Mouse (Mus musculus) c-Kit-positive CD71-positive TER-119-positive erythroid progenitor cells, embryonic 14.5 days (primary cell): ENCODE results near the gene Zfp266.

Source experiments
- DNase-seq: peaks from one replicate; pipeline ENCODE4 v3.0.0-alpha.2; 2013; ENCODE audit warnings: low spot score

The Zfp266 gene

DNA sequence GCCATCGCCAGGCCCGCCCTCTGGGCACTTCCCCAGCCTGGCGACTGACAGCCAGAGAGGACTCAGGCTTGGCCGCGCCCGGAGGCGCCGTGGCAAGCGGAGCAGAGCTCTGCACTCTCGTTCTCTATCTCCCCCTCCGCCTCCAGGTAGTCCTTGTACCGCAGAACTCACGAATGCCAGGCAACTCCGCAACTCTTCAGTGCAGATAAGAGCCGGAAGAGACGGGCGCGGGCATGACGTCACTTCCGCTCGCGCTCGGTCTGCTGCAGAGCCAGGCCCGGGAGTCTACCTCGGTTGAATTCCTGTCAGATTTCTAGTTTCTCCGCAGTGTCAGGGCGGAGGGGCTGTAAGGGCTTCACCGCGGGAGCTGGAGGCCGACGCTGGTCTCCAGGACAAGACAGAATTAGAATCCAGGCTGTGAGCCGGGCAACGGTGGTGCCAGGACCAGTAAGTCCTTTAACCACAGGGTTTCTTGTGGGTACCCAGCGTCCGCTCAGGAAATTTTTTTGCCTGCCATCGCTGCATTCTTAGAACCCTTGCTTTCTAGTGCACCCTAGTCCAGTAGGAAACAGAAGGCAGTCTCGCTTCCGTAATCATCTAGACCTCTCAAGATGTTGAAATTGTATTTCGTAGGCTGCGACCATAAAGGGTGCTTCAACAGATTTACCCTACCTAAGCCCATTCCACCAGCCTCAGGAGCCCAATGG is 28.5 kb downstream of the Zfp266 start, which contains the start of gene Zfp426:
Gene Zfp426 (minus strand): TSS at position 220 of the 707 bp plus-strand sequence.
- DNase-seq = peak; percentile 93

DNA sequence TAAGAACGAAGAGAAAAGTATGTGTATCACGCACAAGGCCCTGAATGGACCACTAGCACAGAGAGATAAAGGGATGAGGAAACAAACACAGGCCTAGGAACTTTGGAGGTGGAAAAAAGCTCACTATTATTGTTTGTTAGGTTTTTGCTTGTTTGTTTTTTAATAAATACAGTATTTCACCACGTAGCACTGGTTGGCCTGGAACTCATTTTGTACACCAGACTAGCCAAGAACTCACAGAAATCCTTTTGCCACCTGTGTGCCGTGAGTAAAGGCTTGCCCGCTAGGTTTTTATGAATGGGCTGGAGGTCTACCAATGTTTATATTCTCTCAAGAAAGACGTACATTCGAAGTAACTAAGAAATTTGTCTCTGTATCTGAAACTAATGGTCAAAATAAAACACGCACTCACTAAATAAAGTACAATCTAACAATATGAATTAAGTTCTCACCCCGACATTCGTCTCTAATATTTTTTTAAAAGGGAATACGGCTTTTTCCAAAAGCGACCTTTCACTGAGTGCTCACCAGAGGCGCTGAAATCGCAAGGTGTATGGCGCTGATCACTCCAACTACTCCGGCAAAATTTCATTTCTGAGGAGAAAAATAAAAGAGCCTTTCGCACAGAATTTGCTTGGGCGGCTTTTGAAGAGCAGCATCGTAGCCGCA is 29.2 kb downstream of the Zfp266 start:
- DNase-seq = no peak

- DNase-seq = no peak
These were observed 31.7 kb downstream of the Zfp266 start for GRCm38 (mm10) chr9:20489536-20489935.

DNA sequence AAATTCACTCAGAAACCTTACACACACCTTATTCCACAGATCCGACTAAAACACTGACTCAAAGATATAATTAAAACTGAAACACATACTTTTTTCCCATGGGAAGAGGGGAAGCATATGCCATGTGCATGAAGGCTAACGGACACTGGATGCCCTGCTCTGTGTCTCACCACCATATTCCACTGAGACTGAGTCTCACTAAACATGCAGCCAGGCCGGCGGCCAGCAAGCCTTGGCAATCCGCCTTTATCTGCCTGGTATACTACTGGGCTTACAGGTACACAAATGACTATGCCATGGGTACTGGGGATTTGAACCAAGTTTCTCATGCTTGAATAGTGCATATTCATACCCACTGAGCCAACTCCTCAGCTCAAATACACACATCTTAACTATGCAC is 41.8 kb downstream of the Zfp266 start:
- no peak for DNase-seq

DNA sequence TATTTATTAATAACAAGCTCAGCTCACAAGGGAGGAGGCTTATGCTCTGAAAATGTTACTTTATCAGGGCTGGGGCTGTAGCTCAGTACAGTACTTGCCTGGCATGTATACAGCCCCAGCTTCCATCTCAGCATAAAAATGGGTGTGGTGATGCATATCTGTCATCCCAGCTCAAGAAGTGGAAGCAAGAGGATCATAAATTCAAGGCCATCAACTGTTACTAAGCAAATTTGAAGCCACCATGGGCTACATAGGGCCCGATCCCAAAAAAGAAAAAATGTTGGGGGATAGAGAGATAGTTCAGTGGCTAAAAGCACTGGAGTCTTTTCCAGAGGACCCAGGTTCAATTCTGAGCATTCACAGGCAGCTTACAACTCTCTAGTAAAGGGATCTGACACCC is 44.6 kb downstream of the Zfp266 start:
- DNase-seq = no peak

DNA sequence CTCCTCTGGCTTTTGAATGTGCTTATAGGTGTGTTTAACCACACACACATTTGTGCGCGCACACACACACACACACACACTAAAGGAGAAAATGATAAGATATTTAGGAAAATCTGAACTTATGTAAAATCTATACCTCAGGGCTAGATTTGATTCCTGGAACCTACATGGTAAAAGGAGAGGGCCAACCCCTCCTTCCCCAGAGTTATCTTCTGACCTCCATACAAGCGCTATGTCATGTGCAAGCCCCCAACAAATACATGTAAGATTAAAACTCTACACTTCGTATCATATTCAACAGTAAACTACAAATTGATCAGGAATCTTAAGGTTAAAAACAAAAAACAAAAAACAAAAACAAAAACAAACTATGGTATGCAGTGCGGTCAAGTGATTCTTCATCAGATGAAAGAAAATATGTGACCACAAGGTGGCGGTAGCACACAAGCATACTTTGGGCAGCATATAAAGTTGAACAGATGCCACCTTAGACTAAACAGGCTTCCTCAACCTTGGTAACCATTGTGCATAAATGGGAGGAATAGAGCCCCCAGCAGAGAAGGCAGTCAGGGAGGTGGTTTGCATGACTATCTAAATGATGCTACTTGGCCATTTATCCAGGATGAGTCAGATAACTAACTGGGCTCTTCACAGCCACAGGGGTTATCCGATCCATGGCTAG is 54.3 kb downstream of the Zfp266 start:
- peak; percentile 75 for DNase-seq

- DNase-seq = peak; percentile 73
These were observed 61.6 kb downstream of the Zfp266 start, which contains the start of gene Zfp26 for GRCm38 (mm10) chr9:20459377-20460317. Zfp26 (minus strand) TSS chr9:20460162.

GRCm38 (mm10) chr9:20453647-20454046 is 67.6 kb downstream of the Zfp266 start:
- no peak for DNase-seq

GRCm38 (mm10) chr9:20451493-20451892 is 69.7 kb downstream of the Zfp266 start:
- no peak for DNase-seq
